Mouse (Mus musculus): Measurements from ENCODE around the gene Fibp. TPM values are rescaled to one million over a fixed set of nuclear protein-coding genes. Genes with fewer than 3 reads are reported as not detected.

Gene Fibp
- polyA plus RNA-seq, 1 experiment from 2014 or later: 155 TPM

DNA sequence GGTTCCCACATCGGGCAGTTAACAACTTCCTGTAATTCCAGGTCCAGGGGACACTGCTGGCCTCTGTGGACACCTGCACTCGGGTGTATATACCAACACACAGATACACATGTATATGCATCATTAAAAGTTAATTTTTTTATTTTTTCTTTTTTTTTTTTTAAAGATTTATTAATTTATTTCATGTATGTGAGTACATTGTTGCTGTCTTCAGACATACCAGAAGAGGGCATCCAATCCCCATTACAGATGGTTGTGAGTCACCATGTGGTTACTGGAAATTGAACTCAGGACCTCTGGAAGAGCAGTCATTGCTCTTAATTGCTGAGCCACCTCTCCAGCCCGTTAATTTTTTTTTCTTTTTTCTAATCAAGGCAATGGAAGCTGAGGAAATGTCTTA lies 12.4 kb downstream of the Fibp start:
- Histone ChIP-seq H3K9ac (no peak overlapping the region), H3K36me3 (ENCODE audit: poor library complexity, severe bottlenecking) (peaks cover 2% of the 10 kb centered on the region), H3K4me3 (no peak overlapping the region), H3K4me1 (peaks cover 26% of the 10 kb centered on the region), H3K27ac (no peak overlapping the region), H3K9me3 (replicated peaks) (no peaks in the 10 kb centered on the region), H3K27me3 (no peaks in the 10 kb centered on the region), H3K4me2 (no peak overlapping the region)
- no peak for ATAC-seq
- 79% methylated on average over 3 of the region's 3 CpGs for WGBS

DNA sequence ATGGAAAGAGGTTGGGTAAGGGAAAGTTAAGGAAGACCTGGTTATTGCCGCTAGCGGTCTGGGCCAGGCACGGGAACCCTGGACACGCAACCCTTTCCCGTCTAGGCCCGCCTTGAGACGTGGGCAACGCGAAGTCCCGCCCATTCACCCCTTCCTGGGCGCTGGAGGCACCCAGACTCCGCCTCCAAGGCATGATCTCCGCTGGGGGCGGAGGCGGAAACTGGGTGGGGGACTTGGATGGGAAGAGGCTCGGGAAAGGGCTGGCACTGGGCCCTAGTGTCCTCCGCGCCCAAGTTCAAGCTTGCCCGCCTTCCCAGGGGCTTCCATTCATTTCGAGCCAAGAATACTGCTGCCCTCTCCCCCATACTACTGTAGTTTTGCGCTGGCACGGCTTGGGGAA lies 13.3 kb downstream of the Fibp start, which contains the start of gene Efemp2:
TSS of gene Efemp2 (plus strand) at position 235 of the 400 bp plus-strand sequence.
- H3K27me3 ChIP-seq: no peaks in the 10 kb centered on the region
- peak within 1 kb of the TSS; percentile 49 for H3K27ac ChIP-seq
- H3K9ac ChIP-seq: peak within 1 kb of the TSS; percentile 81
- no peaks in the 10 kb centered on the region; the same call in 1 of the 2 replicates for H3K36me3 ChIP-seq (ENCODE audit: poor library complexity, severe bottlenecking)
- WGBS: 2% methylated on average over 22 of the region's 22 CpGs
- peak within 1 kb of the TSS; percentile 96 for H3K4me2 ChIP-seq
- peaks cover 26% of the 10 kb centered on the region for H3K4me1 ChIP-seq
- peak within 1 kb of the TSS; percentile 58 for H3K4me3 ChIP-seq
- peak; percentile 65 for ATAC-seq
- no peaks in the 10 kb centered on the region for H3K9me3 ChIP-seq (replicated peaks)

DNA sequence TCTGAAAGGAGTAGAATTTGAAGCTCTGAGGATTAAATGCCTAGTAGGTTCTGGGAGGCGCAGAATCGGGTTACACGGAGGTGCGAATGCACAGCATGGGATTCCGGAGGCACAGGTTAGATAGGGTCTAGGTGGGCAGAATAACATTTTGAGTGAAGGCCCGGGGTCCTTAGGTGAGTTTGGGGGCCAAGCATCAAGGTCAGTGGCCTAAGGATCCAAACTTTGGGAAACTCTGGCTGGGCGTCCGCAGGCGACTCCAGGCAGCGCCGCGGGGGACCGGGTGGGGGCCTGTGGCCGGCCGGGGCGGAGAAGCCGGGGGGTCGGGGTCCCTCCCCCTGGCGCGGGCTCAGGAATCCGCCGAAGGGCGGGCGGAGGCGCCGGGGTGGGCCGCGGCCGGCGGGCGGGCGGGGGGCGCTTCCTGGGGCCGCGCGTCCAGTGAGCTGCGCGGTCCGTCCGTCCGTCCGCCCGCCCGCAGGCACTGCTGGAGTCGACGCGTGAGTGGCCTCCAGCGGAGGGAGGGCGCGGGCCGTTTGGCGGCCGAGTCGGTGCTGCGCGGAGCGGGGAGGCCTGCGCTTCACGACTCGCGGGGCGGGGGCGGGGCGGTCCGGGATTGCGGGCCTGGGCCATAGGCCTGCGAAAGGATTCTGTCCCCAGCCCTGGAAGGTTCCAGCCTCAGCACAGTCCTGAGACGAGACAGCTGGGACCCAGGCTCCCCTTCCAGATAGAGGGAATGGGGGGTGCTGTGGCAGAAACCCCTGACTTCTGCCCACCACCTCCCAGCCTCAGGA lies 14.1 kb downstream of the Fibp start:
- Histone ChIP-seq H3K4me2 (peak overlapping the region; percentile 96), H3K27me3 (no peaks in the 10 kb centered on the region), H3K4me3 (peak overlapping the region; percentile 58), H3K36me3 (ENCODE audit: poor library complexity, severe bottlenecking) (no peaks in the 10 kb centered on the region; the same call in 1 of the 2 replicates), H3K4me1 (peaks cover 26% of the 10 kb centered on the region), H3K9me3 (replicated peaks) (no peaks in the 10 kb centered on the region), H3K27ac (peak overlapping the region; percentile 49; the same call in 1 of the 2 replicates), H3K9ac (peak overlapping the region; percentile 81)
- 2% methylated on average over 24 of the region's 68 CpGs for WGBS
- peak; percentile 56 for ATAC-seq

DNA sequence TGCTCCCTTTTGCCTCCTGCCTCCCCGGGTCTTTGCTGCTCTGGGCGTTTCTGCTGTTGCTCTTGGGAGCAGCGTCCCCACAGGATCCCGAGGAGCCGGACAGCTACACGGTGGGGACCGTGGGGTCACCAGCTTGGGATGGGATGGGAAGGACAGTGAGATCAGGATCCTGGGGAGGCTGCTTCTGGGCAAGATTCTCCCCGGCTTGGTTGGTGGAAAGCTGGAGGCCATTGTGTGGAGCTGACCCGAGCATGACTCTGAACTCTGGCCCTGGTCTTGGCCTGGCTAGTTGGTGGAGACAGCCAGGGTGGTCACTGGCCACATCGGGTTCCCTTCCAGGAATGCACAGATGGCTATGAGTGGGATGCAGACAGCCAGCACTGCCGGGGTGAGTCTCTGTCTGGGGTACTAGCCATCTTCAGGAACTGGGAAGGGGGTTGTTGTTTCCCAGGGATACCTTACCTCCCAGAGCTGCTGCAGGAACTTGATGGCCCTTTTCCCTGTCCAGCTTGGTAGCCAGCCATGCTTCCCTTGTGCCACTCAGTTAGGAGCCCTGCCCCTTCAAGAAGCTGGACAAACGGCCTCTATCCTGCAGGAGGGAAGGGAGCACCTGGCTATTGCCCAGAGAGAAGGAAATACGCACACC lies 14.8 kb downstream of the Fibp start:
- ATAC-seq: peak; percentile 20; the same call in 1 of the 2 replicates
- WGBS: 24% methylated on average over 13 of the region's 13 CpGs
- H3K4me3 ChIP-seq: peak overlapping the region; percentile 58
- H3K27me3 ChIP-seq: no peaks in the 10 kb centered on the region
- peaks cover 26% of the 10 kb centered on the region for H3K4me1 ChIP-seq
- peaks cover 5% of the 10 kb centered on the region for H3K36me3 ChIP-seq (ENCODE audit: poor library complexity, severe bottlenecking)
- H3K9ac ChIP-seq: peak overlapping the region; percentile 81
- H3K4me2 ChIP-seq: peak overlapping the region; percentile 96
- no peaks in the 10 kb centered on the region for H3K9me3 ChIP-seq (replicated peaks)
- peak overlapping the region; percentile 49; the same call in 1 of the 2 replicates for H3K27ac ChIP-seq

DNA sequence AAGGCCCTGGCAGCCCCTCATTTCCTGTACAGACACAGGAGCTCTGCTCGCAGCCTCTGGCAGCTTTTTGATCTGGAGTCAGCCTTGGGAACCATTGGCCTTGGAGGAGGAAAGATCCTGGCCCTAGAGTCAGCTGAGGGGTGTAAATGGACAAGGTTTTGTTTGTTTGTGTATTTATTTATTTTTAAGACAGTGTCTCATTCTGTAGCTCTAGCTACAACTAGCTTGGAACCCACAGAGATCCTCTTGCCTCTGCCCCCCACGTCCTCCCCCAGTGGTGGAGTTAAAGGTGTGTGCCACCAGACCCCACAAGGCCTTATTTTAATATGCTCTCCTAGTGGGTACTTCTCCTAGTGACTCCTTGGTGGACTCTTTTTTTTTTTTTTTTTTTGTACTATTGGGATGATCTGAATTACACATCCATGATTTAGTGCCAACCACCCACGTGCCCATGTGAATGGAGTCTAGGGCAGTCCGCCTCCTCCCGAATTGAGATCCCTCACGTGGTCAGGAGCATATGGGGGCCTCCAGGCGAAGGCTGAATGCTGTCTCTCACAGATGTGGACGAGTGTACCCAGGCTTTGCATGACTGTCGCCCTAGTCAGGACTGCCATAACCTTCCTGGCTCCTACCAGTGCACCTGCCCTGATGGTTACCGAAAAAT lies 16.7 kb downstream of the Fibp start:
- Histone ChIP-seq H3K9ac (no peak overlapping the region), H3K4me1 (peaks cover 26% of the 10 kb centered on the region), H3K27ac (no peak overlapping the region), H3K4me3 (no peak overlapping the region), H3K36me3 (ENCODE audit: poor library complexity, severe bottlenecking) (peaks cover 24% of the 10 kb centered on the region), H3K27me3 (no peaks in the 10 kb centered on the region), H3K9me3 (replicated peaks) (no peaks in the 10 kb centered on the region), H3K4me2 (no peak overlapping the region)
- ATAC-seq: no peak
- 84% methylated on average over 10 of the region's 10 CpGs for WGBS

DNA sequence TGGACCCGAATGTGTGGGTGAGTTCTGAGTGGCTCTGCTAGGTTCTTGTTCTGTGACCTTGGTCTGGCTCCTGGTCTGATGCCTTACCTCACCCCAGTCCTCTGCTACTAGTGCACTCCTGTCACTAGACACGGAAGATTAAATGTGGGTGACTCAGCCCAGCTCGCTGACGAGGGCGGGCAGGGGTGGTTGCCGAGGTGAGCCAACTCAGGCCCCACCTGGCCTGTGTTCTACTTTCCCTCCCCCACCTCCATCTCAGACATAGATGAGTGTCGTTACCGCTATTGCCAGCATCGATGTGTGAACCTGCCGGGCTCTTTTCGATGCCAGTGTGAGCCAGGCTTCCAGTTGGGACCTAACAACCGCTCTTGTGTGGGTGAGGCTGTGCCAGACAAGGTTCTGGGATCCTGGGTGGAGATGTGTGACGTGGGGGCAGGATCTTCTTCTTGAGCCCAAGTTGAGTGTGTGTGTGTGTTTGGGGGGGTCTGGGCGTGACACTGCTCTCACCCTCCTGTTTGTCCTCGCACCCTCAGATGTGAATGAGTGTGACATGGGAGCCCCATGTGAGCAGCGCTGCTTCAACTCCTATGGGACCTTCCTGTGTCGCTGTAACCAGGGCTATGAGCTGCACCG lies 17.4 kb downstream of the Fibp start:
- Histone ChIP-seq H3K27ac (no peak overlapping the region), H3K9ac (no peak overlapping the region), H3K4me1 (peaks cover 26% of the 10 kb centered on the region), H3K9me3 (replicated peaks) (no peaks in the 10 kb centered on the region), H3K36me3 (ENCODE audit: poor library complexity, severe bottlenecking) (peaks cover 31% of the 10 kb centered on the region), H3K4me3 (no peak overlapping the region), H3K4me2 (no peak overlapping the region), H3K27me3 (no peaks in the 10 kb centered on the region)
- WGBS: 90% methylated on average over 18 of the region's 18 CpGs
- ATAC-seq: no peak

DNA sequence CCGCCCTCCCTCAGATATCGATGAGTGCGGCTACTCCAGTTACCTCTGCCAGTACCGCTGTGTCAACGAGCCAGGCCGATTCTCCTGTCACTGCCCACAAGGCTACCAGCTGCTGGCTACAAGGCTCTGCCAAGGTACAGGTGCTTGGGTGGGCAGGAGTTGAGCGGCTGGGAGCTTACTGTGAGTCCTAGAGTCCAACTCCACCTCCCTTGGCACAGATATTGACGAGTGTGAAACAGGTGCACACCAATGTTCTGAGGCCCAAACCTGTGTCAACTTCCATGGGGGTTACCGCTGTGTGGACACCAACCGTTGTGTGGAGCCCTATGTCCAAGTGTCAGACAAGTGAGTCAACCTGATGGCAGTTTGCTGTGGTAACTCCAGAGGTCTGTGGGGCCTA lies 19.6 kb downstream of the Fibp start:
- Histone ChIP-seq H3K4me1 (peaks cover 11% of the 10 kb centered on the region), H3K4me2 (no peak overlapping the region), H3K36me3 (ENCODE audit: poor library complexity, severe bottlenecking) (peaks cover 53% of the 10 kb centered on the region), H3K9ac (no peak overlapping the region), H3K9me3 (replicated peaks) (no peaks in the 10 kb centered on the region), H3K27me3 (no peaks in the 10 kb centered on the region), H3K4me3 (no peak overlapping the region), H3K27ac (no peak overlapping the region)
- 95% methylated on average over 10 of the region's 10 CpGs for WGBS
- ATAC-seq: no peak

DNA sequence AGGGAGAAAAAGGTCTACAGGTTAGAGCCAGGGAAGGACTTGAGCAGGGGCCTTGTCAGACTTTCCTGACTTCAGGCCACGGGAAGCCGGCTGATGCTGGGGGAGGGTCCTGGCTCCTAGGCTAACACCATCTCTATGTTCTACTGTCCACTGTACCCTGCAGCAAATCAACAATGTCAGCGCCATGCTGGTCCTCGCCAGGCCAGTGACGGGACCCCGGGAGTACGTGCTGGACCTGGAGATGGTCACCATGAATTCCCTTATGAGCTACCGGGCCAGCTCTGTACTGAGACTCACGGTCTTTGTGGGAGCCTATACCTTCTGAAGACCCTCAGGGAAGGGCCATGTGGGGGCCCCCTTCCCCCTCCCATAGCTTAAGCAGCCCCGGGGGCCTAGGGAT lies 21.0 kb downstream of the Fibp start:
- no peak for ATAC-seq
- 0 out of 2 replicates have a peak, but pooled peaks cover under 1% of the 10 kb centered on the region for H3K4me1 ChIP-seq
- H3K4me3 ChIP-seq: no peak overlapping the region
- H3K27ac ChIP-seq: no peak overlapping the region
- no peaks in the 10 kb centered on the region for H3K27me3 ChIP-seq
- H3K36me3 ChIP-seq (ENCODE audit: poor library complexity, severe bottlenecking): peaks cover 67% of the 10 kb centered on the region
- no peaks in the 10 kb centered on the region for H3K9me3 ChIP-seq (replicated peaks)
- no peak overlapping the region for H3K4me2 ChIP-seq
- 94% methylated on average over 10 of the region's 10 CpGs for WGBS
- H3K9ac ChIP-seq: no peak overlapping the region

DNA sequence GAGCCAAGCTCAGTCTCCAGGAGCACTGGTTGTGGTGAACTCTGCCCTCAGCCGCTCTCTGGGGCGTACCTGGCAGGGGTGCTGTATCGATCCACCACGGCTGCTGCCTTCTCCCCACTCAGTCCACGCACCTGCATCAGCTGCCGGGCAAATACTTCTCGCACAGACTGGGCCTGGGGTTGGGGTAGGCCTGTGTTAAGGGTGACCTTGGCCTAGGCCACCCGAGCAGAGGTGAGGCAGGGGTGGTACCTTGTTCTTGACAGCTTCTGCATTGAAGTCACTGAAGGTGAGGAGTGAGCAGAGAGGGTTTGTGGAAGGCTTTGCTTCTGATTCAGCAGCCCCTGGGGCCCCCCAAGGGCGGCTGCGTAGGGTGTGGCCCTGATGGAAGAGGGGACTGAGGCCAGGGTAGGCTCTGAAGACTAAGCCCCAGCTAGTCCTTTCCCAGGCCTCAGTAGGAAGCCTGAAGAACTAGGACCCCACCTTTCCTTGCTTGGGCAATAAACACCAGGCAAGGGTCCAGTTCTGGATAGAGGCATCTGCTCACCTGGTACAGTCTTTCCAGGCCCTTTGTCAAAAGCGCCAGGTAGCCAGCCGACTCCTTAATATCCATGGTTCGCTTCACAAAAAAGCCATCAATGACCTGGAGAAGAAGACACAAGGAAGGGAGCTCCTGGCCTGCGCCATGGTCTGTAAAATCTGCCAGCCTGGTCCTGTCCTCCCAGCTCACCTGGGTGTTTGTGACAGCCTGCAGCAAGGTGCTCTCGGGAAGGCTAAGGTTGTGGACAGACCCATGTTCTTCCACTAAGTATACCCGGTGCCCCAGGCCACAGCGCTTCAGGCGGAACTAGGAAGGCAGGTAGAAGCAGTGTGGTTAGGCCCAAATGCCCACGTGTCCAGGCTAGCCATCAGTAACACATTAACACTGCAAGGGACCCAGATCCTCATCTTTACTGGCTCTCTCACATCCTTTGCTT lies 23.3 kb downstream of the Fibp start:
- Histone ChIP-seq H3K4me1 (peaks cover 20% of the 10 kb centered on the region), H3K4me3 (no peak overlapping the region), H3K27ac (no peak overlapping the region), H3K9me3 (replicated peaks) (no peaks in the 10 kb centered on the region), H3K27me3 (no peaks in the 10 kb centered on the region), H3K36me3 (ENCODE audit: poor library complexity, severe bottlenecking) (peaks cover 67% of the 10 kb centered on the region), H3K4me2 (no peak overlapping the region), H3K9ac (no peak overlapping the region)
- ATAC-seq: no peak
- 95% methylated on average over 19 of the region's 19 CpGs for WGBS

DNA sequence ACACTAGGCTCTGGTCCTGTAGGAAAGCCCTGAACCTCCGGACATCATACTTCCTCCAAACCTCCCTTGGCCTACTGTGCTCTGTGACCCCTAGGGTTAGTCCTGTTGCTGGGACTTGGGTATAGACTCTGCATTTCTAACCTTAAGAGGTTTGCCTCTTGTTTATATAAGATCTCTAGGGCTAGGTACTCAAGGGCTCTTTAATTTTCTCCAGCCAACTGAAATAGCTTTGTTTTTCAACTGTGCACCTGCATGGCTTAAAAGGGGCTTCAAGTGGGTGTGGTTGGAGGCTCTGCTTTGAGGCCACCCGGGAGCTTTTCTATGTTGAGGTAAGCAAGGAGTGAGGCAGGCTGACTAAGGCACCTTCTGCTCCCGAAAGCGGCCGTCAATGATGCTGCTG lies 24.1 kb downstream of the Fibp start:
- H3K9ac ChIP-seq: no peak overlapping the region
- H3K4me1 ChIP-seq: peaks cover 26% of the 10 kb centered on the region
- H3K4me2 ChIP-seq: no peak overlapping the region
- WGBS: 91% methylated on average over 5 of the region's 5 CpGs
- ATAC-seq: no peak
- no peak overlapping the region for H3K27ac ChIP-seq
- H3K36me3 ChIP-seq (ENCODE audit: poor library complexity, severe bottlenecking): peaks cover 67% of the 10 kb centered on the region
- no peak overlapping the region for H3K4me3 ChIP-seq
- no peaks in the 10 kb centered on the region for H3K9me3 ChIP-seq (replicated peaks)
- H3K27me3 ChIP-seq: no peaks in the 10 kb centered on the region

DNA sequence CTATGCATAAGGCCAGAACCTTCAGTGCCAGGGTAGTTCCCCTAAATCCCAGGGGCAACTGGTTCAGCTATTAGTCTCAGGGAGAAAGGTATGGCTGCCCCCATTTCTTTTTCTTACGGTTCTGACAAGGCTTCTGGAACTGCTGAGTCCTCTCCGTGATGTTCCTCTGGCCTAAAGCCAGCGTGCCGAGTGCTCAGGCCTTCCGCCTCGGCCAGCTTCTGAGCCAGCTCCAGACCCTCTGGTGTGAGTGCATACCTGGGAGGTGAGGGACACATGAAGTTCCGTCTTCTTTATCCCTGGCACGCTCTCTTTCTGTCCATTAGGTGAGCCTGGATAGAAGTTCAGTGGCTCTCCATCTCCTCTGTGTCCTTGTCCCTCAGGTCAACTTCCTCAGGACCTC lies 25.0 kb downstream of the Fibp start:
- Histone ChIP-seq H3K27ac (no peak overlapping the region), H3K27me3 (no peaks in the 10 kb centered on the region), H3K4me3 (no peak overlapping the region), H3K9me3 (replicated peaks) (no peaks in the 10 kb centered on the region), H3K9ac (no peak overlapping the region), H3K4me1 (peaks cover 32% of the 10 kb centered on the region), H3K36me3 (ENCODE audit: poor library complexity, severe bottlenecking) (peaks cover 59% of the 10 kb centered on the region), H3K4me2 (no peak overlapping the region)
- no peak for ATAC-seq
- 94% methylated on average over 8 of the region's 8 CpGs for WGBS
